Mouse (Mus musculus): ENCODE measurements around the gene Bbs9.

Bbs9 gene

GRCm38 (mm10) chr9:22532810-22533447 lies 57.4 kb downstream of the Bbs9 start:
- DNase-seq (ENCODE audit: low read depth), result peak; percentile 28

- no peak for DNase-seq (ENCODE audit: low read depth)
Observed at GRCm38 (mm10) chr9:22537767-22538373, 62.4 kb downstream of the Bbs9 start.

GRCm38 (mm10) chr9:22539546-22539945 lies 64.0 kb downstream of the Bbs9 start:
- DNase-seq (ENCODE audit: low read depth), result no peak

GRCm38 (mm10) chr9:22541130-22541529 lies 65.6 kb downstream of the Bbs9 start:
- DNase-seq (ENCODE audit: low read depth), result no peak

GRCm38 (mm10) chr9:22543467-22543866 lies 68.0 kb downstream of the Bbs9 start:
- DNase-seq (ENCODE audit: low read depth), result no peak

GRCm38 (mm10) chr9:22544349-22545341 lies 69.1 kb downstream of the Bbs9 start:
- DNase-seq (ENCODE audit: low read depth), result no peak

DNA sequence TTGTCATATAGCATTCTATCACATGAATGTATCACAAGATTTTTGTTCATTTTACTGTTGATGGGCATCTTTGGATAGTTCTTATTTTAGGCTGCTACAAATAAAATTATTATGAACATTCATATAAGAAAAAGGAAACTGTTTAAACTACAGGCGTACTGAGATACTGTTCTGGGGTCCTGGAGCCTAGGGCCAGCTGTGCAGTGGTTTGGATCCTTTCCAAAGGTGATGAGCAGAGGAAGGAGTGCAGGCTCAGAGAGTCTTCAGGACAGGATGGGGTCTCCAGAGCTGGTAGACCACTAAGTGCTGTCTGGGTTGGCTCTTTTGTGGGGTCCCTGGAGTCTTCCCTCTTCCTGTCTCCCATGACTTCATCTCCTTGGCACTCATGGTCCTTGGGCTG lies 75.8 kb downstream of the Bbs9 start:
- DNase-seq (ENCODE audit: low read depth), result no peak

DNA sequence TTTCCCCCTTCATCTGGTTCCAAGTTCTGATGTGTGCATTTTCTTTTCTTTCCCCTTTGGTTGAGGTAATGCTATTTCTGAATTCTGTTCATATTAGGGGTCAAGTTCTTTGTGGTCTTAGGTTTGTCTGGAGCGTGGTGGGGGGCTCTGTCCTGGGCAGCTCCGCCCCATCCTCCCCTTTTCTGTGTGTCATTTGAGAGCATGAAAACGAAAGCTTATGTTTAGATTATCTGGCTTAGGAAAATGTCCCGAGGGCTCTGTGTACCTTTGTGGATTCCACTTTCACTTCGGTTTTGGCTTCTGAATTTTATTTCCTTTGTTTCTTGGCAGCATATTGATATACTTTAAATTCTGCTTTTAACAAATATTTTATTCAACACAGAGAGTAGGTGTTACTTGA lies 80.6 kb downstream of the Bbs9 start:
- no peak for DNase-seq (ENCODE audit: low read depth)

DNA sequence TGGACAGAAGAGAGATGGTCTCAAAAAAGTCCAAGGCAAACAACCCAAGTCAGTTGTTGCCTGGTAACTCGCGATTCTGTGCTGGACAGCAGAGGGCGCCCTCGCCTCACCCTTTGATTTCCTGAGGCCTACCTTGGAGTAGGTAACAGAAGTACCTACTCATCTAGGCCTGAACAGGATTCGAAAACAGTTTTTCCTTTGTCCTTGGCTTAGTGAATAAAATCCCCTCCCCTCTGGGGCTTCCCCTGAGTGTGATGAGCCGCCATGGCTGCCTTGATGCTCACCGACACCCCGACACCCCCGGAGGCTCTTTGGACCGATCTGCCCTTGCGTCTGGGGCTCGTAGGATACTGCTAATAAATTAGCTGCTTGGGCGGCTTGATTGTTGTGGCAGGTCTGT lies 82.0 kb downstream of the Bbs9 start:
- peak; percentile 31 for DNase-seq (ENCODE audit: low read depth)

GRCm38 (mm10) chr9:22563612-22564347 lies 88.3 kb downstream of the Bbs9 start:
- DNase-seq (ENCODE audit: low read depth), result no peak

GRCm38 (mm10) chr9:22567726-22568125 lies 92.2 kb downstream of the Bbs9 start:
- no peak for DNase-seq (ENCODE audit: low read depth)

DNA sequence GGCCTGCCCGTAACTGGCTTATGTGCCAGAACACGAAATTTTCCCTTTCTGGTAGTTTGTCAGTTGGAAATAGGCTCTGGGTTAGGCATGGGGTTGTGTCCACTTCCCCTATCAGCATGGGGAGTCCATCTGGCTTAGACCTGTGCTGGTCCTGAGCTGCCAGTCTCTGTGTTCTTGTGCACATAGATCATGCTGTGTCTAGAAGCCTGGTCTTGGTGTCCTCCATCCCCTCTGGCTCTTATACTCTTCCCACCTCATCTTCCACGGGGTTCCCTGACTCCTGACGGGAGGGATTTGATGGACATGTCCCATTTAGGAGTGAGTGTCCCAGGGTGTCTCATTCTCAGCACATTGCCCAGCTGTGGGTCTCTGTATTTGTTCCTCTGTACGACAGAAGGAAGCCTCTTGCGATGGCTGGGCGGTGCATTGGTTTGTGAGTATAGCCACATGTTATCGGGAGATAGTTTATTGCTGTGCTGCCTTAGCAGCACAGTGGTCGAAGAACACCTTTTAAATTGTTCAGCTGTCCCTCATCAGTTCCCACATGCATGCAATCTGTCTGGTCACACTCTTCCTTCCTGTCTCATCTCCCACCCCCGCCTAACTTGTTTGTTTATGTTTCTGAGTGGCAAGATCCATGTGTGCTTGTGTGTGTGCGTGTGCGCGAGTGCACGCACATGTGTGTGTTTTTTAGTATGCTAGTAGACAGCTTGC lies 101.1 kb downstream of the Bbs9 start:
- no peak for DNase-seq (ENCODE audit: low read depth)

GRCm38 (mm10) chr9:22578266-22578665 lies 102.8 kb downstream of the Bbs9 start:
- DNase-seq (ENCODE audit: low read depth), result no peak

DNA sequence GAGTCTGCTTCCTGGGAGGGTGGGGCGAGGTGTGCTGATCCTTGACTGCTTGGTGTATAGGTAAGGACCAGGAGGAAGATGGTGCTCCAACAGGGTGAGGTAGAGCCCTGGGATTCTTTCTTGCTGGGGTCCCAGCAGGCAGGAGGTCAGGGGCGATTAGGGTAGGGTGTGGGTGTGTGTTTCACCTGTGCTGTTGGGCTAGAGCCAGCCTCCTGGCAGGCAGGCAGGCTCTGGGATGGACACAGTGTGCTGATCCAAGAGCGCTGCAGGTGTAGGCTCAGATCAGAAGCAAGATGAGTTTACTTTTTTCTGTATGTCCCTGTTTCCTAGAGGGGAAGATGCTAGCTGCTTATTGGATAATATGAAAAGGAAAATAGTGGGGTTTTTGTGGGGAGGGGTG lies 108.7 kb downstream of the Bbs9 start:
- DNase-seq (ENCODE audit: low read depth), result no peak

DNA sequence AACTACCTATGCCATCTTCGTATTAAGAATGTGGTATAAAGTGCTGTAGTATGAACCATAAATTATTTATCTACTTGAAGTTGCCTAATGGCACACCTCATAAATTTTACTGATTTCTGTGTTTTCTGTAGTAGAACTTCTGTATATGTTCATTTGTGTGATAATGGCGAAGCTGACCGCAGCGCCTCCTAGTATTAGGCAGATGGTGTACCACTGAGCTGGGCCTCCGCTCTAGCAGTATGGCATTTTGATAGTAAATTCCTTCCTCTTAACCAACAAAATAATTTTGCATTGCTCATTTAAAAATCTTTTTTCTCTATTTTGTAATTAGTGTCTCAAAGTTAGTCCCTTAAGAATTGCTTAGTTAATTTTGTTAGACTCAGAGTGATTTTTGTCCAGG lies 117.5 kb downstream of the Bbs9 start:
- no peak for DNase-seq (ENCODE audit: low read depth)

- DNase-seq (ENCODE audit: low read depth), result no peak
Observed at GRCm38 (mm10) chr9:22596650-22597049, 121.1 kb downstream of the Bbs9 start.

DNA sequence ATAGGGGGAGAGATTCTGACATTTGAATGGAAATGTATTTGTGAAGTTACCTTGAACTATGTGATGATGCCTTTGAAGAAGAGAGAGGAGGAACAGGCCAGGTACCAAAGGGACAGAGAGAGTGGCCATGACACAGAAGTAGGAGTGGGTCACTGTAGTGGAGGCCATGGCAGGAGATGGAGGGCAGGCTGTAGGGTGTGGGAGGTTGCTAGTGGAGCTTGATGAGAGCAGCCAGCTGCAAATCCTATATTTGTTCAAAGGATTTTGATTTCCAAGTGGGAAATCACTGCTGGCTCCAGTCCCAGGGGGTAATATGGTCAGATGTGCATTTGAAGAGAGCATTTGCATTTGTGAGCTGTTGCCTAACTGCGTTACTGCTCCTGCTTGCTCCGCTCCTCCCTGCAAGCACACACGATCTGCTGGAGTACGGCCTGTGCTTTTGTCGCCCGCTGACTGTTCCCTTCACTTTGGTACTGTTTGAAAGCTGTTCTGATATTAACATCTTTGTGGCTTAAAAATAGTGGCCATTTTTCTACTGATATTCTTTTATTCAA lies 137.8 kb downstream of the Bbs9 start:
- no peak for DNase-seq (ENCODE audit: low read depth)

GRCm38 (mm10) chr9:22619245-22619644 lies 143.7 kb downstream of the Bbs9 start:
- no peak for DNase-seq (ENCODE audit: low read depth)

- peak; percentile 35 for DNase-seq (ENCODE audit: low read depth)
Observed at GRCm38 (mm10) chr9:22624966-22625365, 149.5 kb downstream of the Bbs9 start.

GRCm38 (mm10) chr9:22626014-22626413 lies 150.5 kb downstream of the Bbs9 start:
- no peak for DNase-seq (ENCODE audit: low read depth)

DNA sequence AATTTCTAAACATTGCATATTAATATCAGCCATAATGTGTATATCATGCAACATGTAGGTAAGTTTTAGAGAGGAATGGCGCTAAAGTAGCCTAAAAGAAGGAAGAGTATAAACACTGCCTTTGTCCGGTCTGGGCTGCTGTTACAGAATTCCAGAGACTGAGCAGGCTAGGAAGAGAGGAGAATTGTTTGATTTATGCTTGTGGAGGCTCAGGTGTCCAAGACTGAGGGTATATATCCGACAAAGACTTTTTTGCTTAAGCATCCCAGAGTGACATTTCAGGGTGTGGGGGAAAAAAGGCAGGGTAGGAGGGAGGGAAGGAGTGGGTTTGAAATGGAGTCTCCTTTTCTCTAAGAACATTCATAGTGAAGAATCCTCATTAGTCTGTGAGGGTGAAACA lies 152.4 kb downstream of the Bbs9 start:
- no peak for DNase-seq (ENCODE audit: low read depth)

Measured in c-Kit-positive CD71-negative TER-119-negative erythroid progenitor cells, embryonic 14.5 days (primary cell).